Mouse (Mus musculus) spleen, postnatal 0 days (tissue): ENCODE results near the gene Zc4h2. TPM values are rescaled to one million over a fixed set of nuclear protein-coding genes. Genes with fewer than 3 reads are reported as not detected.

Source experiments
- polyA plus RNA-seq: library from polyadenylated mRNA; unstranded; fragments of >200 nt; fragmentation: Nextera tagmentation; extraction: Ambion mirVana; gene quantifications from 2 replicates; pipeline ENCODE4 v1.2.1, GENCODE M21; 2015

Gene Zc4h2
- polyA plus RNA-seq: 2.9 and 3.5 TPM in 2 replicates

DNA sequence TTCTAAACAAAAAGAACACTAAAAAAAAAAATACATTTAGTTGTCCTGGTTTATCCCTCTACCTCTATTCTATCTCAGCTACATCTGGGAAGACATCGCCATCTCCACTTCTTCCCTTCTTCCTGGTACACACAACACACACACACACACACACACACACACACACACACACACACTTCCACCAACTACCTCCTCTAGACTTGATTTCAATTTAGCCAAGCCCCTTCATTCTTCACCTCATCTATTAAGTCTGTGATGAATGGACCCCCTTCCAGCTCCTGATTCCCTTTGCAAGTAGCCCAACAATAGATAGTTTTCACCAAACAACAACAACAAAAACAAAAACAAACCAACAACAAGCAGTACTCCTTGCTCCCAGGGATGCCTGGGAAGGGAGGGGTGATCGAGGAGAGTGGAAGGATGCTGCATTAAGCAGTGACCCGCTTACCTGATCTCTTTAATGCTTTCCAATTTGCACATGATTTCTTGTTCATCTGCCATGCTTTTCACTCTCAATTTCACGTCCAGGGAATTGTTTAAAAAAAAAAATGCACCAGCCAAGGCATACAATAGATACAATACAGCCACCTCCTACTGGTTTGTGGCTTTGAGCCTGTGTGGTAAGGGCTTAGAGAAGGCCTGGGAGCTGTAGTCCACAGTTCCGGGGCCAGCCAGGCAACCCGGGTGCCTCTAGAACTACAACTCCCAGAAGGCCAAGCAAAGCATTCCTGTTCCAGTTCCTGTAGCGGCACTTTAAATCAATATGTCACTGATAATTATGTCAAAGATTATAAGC, at the start of gene Zc4h2:
Gene Zc4h2 (minus strand): TSS at position 706 of the 796 bp plus-strand sequence.

Other genes with a start within 250 kb of the Zc4h2 start
- 2.7 and 3.5 TPM in 2 replicates for gene Amer1, start 213.6 kb downstream of the Zc4h2 start, polyA plus RNA-seq
- gene Asb12, start 100.5 kb downstream of the Zc4h2 start, polyA plus RNA-seq: not detected in 2 replicates
- not detected in 2 replicates for gene Pfn5, start 100.4 kb downstream of the Zc4h2 start, polyA plus RNA-seq
- gene Zc3h12b, start 53.2 kb upstream of the Zc4h2 start, polyA plus RNA-seq: 0.32 and 0.41 TPM in 2 replicates